Mouse (Mus musculus) intestine, postnatal 0 days (tissue): ENCODE measurements at regions not wholly inside any gene's neighbourhood (a gene's known extent, or its start where the extent isn't known, plus 50 kb on each side); places are given as distances from the start of the nearest gene placed in this dataset.

ENCODE experiments used
- ATAC-seq: fragments of 200-750 bp; cut with Nextera tagmentation; 2 replicates; pipeline ENCODE4 v1.8.0; 2017; ENCODE audit warnings: mild to moderate bottlenecking, moderate TSS enrichment, moderate library complexity
- H3K27ac ChIP-seq: fragments of 300-500 bp; sonication (generic); 2 replicates; pipeline ENCODE4 v1.5.1; 2014; ENCODE audit warnings: mild to moderate bottlenecking, low read depth, low read length, moderate library complexity
- H3K27me3 ChIP-seq: fragments of 300-500 bp; sonication (generic); replicated peaks from 2 replicates; pipeline ENCODE4 v1.6.1; 2014; ENCODE audit warnings: low read length, mixed read lengths; ENCODE audit not compliant: control insufficient read depth, insufficient read depth
- H3K36me3 ChIP-seq: fragments of 300-500 bp; sonication (generic); 2 replicates; pipeline ENCODE4 v1.6.1; 2014; ENCODE audit warnings: mild to moderate bottlenecking, moderate library complexity; ENCODE audit not compliant: control insufficient read depth, insufficient read depth
- H3K4me1 ChIP-seq: fragments of 300-500 bp; sonication (generic); replicated peaks from 2 replicates; pipeline ENCODE4 v1.6.1; 2014; ENCODE audit warnings: antibody characterized with exemption, low read length, mixed read lengths; ENCODE audit not compliant: control insufficient read depth, insufficient read depth
- H3K4me2 ChIP-seq: fragments of 300-500 bp; sonication (generic); replicated peaks from 2 replicates; pipeline ENCODE4 v1.6.1; 2014; ENCODE audit warnings: low read depth, mild to moderate bottlenecking, moderate library complexity
- H3K4me3 ChIP-seq: fragments of 300-500 bp; sonication (generic); 2 replicates; pipeline ENCODE4 v1.5.1; 2014; ENCODE audit warnings: low read depth, low read length
- H3K9ac ChIP-seq: fragments of 300-500 bp; sonication (generic); 2 replicates; pipeline ENCODE4 v1.6.1; 2014; ENCODE audit warnings: mild to moderate bottlenecking, low read depth, low read length
- H3K9me3 ChIP-seq: fragments of 300-500 bp; sonication (generic); 2 replicates; pipeline ENCODE4 v1.6.1; 2016; ENCODE audit warnings: mixed run types; ENCODE audit not compliant: control insufficient read depth
- CTCF ChIP-seq: sonication (generic); IDR thresholded peaks from 2 replicates; pipeline ENCODE4 v1.5.1; 2016; ENCODE audit warnings: low read depth, mild to moderate bottlenecking, control low read depth, antibody characterized with exemption, moderate library complexity
- WGBS: fragments of 180-500 bp; shearing (Covaris S2); extraction: QIAGEN DNeasy Blood & Tissue Kit; methylation state at CpG from one replicate; pipeline ENCODE4 v1.1.7; 2014; 5-methylcytosine and 5-hydroxymethylcytosine counted together

- Histone ChIP-seq H3K27ac (no peak overlapping the region), H3K36me3 (no peaks in the 10 kb centered on the region), H3K27me3 (no peaks in the 10 kb centered on the region), H3K4me2 (no peak overlapping the region), H3K4me1 (0 out of 2 replicates have a peak, but pooled peaks cover 3% of the 10 kb centered on the region), H3K9ac (no peak overlapping the region), H3K9me3 (no peaks in the 10 kb centered on the region), H3K4me3 (no peak overlapping the region)
- no peak for TF ChIP-seq CTCF
- 42% methylated on average over 8 of the region's 8 CpGs for WGBS
- ATAC-seq: no peak
Measured at GRCm38 (mm10) chr17:80786061-80786851, 58.0 kb upstream of the Map4k3 start.

GRCm38 (mm10) chr17:80785476-80785875, 57.2 kb upstream of the Map4k3 start:
- H3K9me3 ChIP-seq: no peaks in the 10 kb centered on the region
- H3K4me1 ChIP-seq: 0 out of 2 replicates have a peak, but pooled peaks cover 3% of the 10 kb centered on the region
- no peaks in the 10 kb centered on the region for H3K36me3 ChIP-seq
- WGBS: 75% methylated on average over 8 of the region's 8 CpGs
- H3K27ac ChIP-seq: no peak overlapping the region
- H3K4me2 ChIP-seq: no peak overlapping the region
- no peak overlapping the region for H3K4me3 ChIP-seq
- ATAC-seq: no peak
- H3K9ac ChIP-seq: no peak overlapping the region
- TF ChIP-seq CTCF: no peak
- no peaks in the 10 kb centered on the region for H3K27me3 ChIP-seq

- Histone ChIP-seq H3K4me3 (no peak overlapping the region), H3K9ac (no peak overlapping the region), H3K4me1 (0 out of 2 replicates have a peak, but pooled peaks cover 3% of the 10 kb centered on the region), H3K36me3 (no peaks in the 10 kb centered on the region), H3K27me3 (no peaks in the 10 kb centered on the region), H3K9me3 (no peaks in the 10 kb centered on the region), H3K27ac (no peak overlapping the region), H3K4me2 (no peak overlapping the region)
- ATAC-seq: no peak
- TF ChIP-seq CTCF: no peak
- 19% methylated on average over 4 of the region's 4 CpGs for WGBS
Measured at GRCm38 (mm10) chr17:80785049-80785448, 56.8 kb upstream of the Map4k3 start.

GRCm38 (mm10) chr17:80782233-80782632, 53.9 kb upstream of the Map4k3 start:
- H3K4me1 ChIP-seq: 0 out of 2 replicates have a peak, but pooled peaks cover 3% of the 10 kb centered on the region
- no peaks in the 10 kb centered on the region for H3K27me3 ChIP-seq
- no peak overlapping the region for H3K4me3 ChIP-seq
- no peak for TF ChIP-seq CTCF
- H3K9me3 ChIP-seq: no peaks in the 10 kb centered on the region
- no peak overlapping the region for H3K4me2 ChIP-seq
- H3K36me3 ChIP-seq: no peaks in the 10 kb centered on the region
- no peak overlapping the region for H3K9ac ChIP-seq
- H3K27ac ChIP-seq: no peak overlapping the region
- 17% methylated on average over 1 of the region's 1 CpGs for WGBS
- peak; percentile 48; the same call in 1 of the 2 replicates for ATAC-seq

GRCm38 (mm10) chr17:80781621-80782020, 53.3 kb upstream of the Map4k3 start:
- Histone ChIP-seq H3K27me3 (no peaks in the 10 kb centered on the region), H3K4me1 (0 out of 2 replicates have a peak, but pooled peaks cover 3% of the 10 kb centered on the region), H3K36me3 (no peaks in the 10 kb centered on the region), H3K27ac (no peak overlapping the region), H3K9ac (no peak overlapping the region), H3K4me2 (no peak overlapping the region), H3K9me3 (no peaks in the 10 kb centered on the region), H3K4me3 (no peak overlapping the region)
- 90% methylated on average over 12 of the region's 12 CpGs for WGBS
- no peak for TF ChIP-seq CTCF
- no peak for ATAC-seq

GRCm38 (mm10) chr17:80780303-80780702, 52.0 kb upstream of the Map4k3 start:
- Histone ChIP-seq H3K4me3 (no peak overlapping the region), H3K36me3 (no peaks in the 10 kb centered on the region), H3K9me3 (no peaks in the 10 kb centered on the region), H3K27ac (no peak overlapping the region), H3K4me1 (no peaks in the 10 kb centered on the region), H3K27me3 (no peaks in the 10 kb centered on the region), H3K4me2 (no peak overlapping the region), H3K9ac (no peak overlapping the region)
- 69% methylated on average over 7 of the region's 7 CpGs for WGBS
- ATAC-seq: no peak
- no peak for TF ChIP-seq CTCF
